Mouse (Mus musculus) urinary bladder, postnatal 4 days (tissue): ENCODE results near the gene Chst15.
A peak's percentile ranks its signal among the peaks of the same experiment; 100 is the strongest.

Experiments
- DNase-seq, 2 experiments: peaks; one replicate each; pipeline ENCODE4 v3.0.0; 2021 to 2022; ENCODE audit warnings: low spot score in 2 of 2

Chst15 gene

GRCm38 (mm10) chr7:132317036-132317541 is at the start of gene Chst15:
Chst15 (minus strand) TSS chr7:132317228.
- peak in 1 of 2 experiments; percentile 45 for DNase-seq

- DNase-seq, result no peak
Observed at GRCm38 (mm10) chr7:132365703-132366384, 48.8 kb upstream of the Chst15 start.

GRCm38 (mm10) chr7:132365111-132365510 is 48.1 kb upstream of the Chst15 start:
- no peak for DNase-seq

- DNase-seq, result no peak
Observed at GRCm38 (mm10) chr7:132364506-132364905, 47.5 kb upstream of the Chst15 start.

- DNase-seq, result no peak
Observed at GRCm38 (mm10) chr7:132360336-132360735, 43.3 kb upstream of the Chst15 start.

- DNase-seq, result no peak
Observed at GRCm38 (mm10) chr7:132358709-132359108, 41.7 kb upstream of the Chst15 start.

GRCm38 (mm10) chr7:132358250-132358649 is 41.2 kb upstream of the Chst15 start:
- DNase-seq, result no peak

GRCm38 (mm10) chr7:132357841-132358237 is 40.8 kb upstream of the Chst15 start:
- DNase-seq, result no peak

- no peak for DNase-seq
Observed at GRCm38 (mm10) chr7:132356881-132357840, 40.1 kb upstream of the Chst15 start.

GRCm38 (mm10) chr7:132356185-132356584 is 39.2 kb upstream of the Chst15 start:
- no peak for DNase-seq

GRCm38 (mm10) chr7:132355767-132356166 is 38.7 kb upstream of the Chst15 start:
- no peak for DNase-seq

- DNase-seq, result no peak
Observed at GRCm38 (mm10) chr7:132349075-132349572, 32.1 kb upstream of the Chst15 start.

- DNase-seq, result no peak
Observed at GRCm38 (mm10) chr7:132347273-132348045, 30.4 kb upstream of the Chst15 start.

- DNase-seq, result no peak
Observed at GRCm38 (mm10) chr7:132345526-132346070, 28.6 kb upstream of the Chst15 start.

- no peak for DNase-seq
Observed at GRCm38 (mm10) chr7:132344606-132345005, 27.6 kb upstream of the Chst15 start.

GRCm38 (mm10) chr7:132343900-132344299 is 26.9 kb upstream of the Chst15 start:
- no peak for DNase-seq

GRCm38 (mm10) chr7:132343146-132343545 is 26.1 kb upstream of the Chst15 start:
- no peak for DNase-seq

GRCm38 (mm10) chr7:132339041-132339839 is 22.2 kb upstream of the Chst15 start:
- no peak for DNase-seq

- no peak for DNase-seq
Observed at GRCm38 (mm10) chr7:132338350-132338749, 21.3 kb upstream of the Chst15 start.

GRCm38 (mm10) chr7:132337268-132337917 is 20.4 kb upstream of the Chst15 start:
- DNase-seq, result no peak
